Mouse (Mus musculus): ENCODE results near the gene Stox2.

Stox2 gene

GRCm38 (mm10) chr8:47240871-47241270, 205.3 kb downstream of the Stox2 start:
- DNase-seq = no peak

- DNase-seq = peak; percentile 42
Observed at GRCm38 (mm10) chr8:47240266-47240665, 205.9 kb downstream of the Stox2 start.

- no peak for DNase-seq
Observed at GRCm38 (mm10) chr8:47232081-47232480, 214.1 kb downstream of the Stox2 start.

- no peak for DNase-seq
Observed at GRCm38 (mm10) chr8:47230057-47230456, 216.1 kb downstream of the Stox2 start.

GRCm38 (mm10) chr8:47221851-47222250, 224.3 kb downstream of the Stox2 start:
- DNase-seq = no peak

- no peak for DNase-seq
Observed at GRCm38 (mm10) chr8:47221191-47221590, 225.0 kb downstream of the Stox2 start.

- no peak for DNase-seq
Observed at GRCm38 (mm10) chr8:47220390-47220789, 225.8 kb downstream of the Stox2 start.

- peak; percentile 49 for DNase-seq
Observed at GRCm38 (mm10) chr8:47218536-47218935, 227.6 kb downstream of the Stox2 start.

- peak; percentile 64 for DNase-seq
Observed at GRCm38 (mm10) chr8:47218021-47218420, 228.1 kb downstream of the Stox2 start.

GRCm38 (mm10) chr8:47212124-47212523, 234.0 kb downstream of the Stox2 start:
- DNase-seq = no peak

- peak; percentile 57 for DNase-seq
Observed at GRCm38 (mm10) chr8:47211226-47211625, 234.9 kb downstream of the Stox2 start.

GRCm38 (mm10) chr8:47208246-47208645, 237.9 kb downstream of the Stox2 start:
- DNase-seq = no peak

GRCm38 (mm10) chr8:47206640-47207237, 239.4 kb downstream of the Stox2 start:
- DNase-seq = no peak

- no peak for DNase-seq
Observed at GRCm38 (mm10) chr8:47205472-47205871, 240.7 kb downstream of the Stox2 start.

GRCm38 (mm10) chr8:47196391-47196790, 249.8 kb downstream of the Stox2 start:
- DNase-seq = no peak

GRCm38 (mm10) chr8:47193321-47193996, 252.7 kb downstream of the Stox2 start:
- DNase-seq = no peak

GRCm38 (mm10) chr8:47191444-47192365, 254.5 kb downstream of the Stox2 start:
- no peak for DNase-seq

- DNase-seq = no peak
Observed at GRCm38 (mm10) chr8:47185396-47185795, 260.8 kb downstream of the Stox2 start.

GRCm38 (mm10) chr8:47182771-47183558, 263.2 kb downstream of the Stox2 start:
- DNase-seq = no peak

- no peak for DNase-seq
Observed at GRCm38 (mm10) chr8:47182292-47182691, 263.9 kb downstream of the Stox2 start.

GRCm38 (mm10) chr8:47181032-47181698, 265.0 kb downstream of the Stox2 start:
- DNase-seq = no peak

GRCm38 (mm10) chr8:47180181-47180580, 266.0 kb downstream of the Stox2 start:
- DNase-seq = no peak
